Mouse (Mus musculus) layer of hippocampus, postnatal 14 days (tissue): ENCODE measurements around the gene Jph3. TPM values are rescaled to one million over a fixed set of nuclear protein-coding genes. Genes with fewer than 3 reads are reported as not detected.

Source experiments
- DNase-seq, 2 experiments: peaks; one replicate each; pipeline ENCODE4 v3.0.0; 2021 to 2022; ENCODE audit warnings: low spot score in 2 of 2, mixed read lengths in 1 of 2
- total RNA-seq, 2 experiments: library from RNA; stranded (reverse); gene quantifications; 2 replicates each; pipeline ENCODE4 v1.2.3; 2021

Gene Jph3
- total RNA-seq, 2 experiments from 2014 or later: 212 to 217 TPM

GRCm38 (mm10) chr8:121773876-121774275 is 44.5 kb downstream of the Jph3 start:
- no peak for DNase-seq

DNA sequence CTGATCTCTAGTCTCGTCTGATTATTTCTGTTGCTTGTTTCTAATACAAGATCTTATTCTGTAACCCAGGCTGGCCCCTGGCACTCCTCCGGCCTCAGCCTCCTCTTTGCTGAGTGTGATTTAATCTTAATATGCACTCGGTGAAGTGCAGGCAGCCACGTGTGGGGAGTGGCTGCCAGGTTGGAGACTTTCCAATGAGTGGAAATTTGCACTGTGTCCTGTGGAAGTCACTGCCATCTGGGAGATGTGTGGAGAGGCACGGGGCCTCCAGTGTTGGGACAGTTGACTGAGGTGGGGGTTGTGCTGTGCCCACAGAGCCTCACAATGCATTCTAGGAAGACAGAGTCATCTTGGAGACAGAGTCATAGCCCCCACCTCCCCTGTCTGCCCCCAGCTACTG is 53.1 kb downstream of the Jph3 start:
- no peak for DNase-seq

GRCm38 (mm10) chr8:121786542-121786941 is 57.1 kb downstream of the Jph3 start:
- DNase-seq: no peak

- DNase-seq: no peak
Measured at GRCm38 (mm10) chr8:121788786-121789185, 59.4 kb downstream of the Jph3 start.

GRCm38 (mm10) chr8:121792159-121792558 is 62.7 kb downstream of the Jph3 start:
- no peak for DNase-seq

DNA sequence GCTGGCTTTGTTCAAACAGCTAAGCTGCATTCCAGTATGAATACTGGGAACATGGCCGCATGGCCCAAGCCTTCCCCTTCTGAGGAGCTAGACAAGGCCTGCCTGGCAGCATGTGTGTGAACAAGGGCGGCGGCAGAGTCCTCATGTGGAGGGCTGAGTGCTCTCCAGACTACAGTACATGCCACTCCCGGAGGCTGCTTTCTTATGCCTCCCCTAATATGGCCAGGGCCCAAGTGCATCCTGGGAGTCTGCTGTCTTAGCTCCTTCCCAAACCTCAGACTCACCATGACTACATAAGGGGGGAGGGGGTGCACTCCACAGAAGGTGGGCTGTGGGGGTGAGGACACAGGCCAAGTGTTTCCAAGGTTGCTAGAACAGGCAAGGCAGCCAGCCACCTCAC is 63.2 kb downstream of the Jph3 start:
- no peak for DNase-seq

- no peak for DNase-seq
Measured at GRCm38 (mm10) chr8:121794151-121794550, 64.7 kb downstream of the Jph3 start.

GRCm38 (mm10) chr8:121795461-121795860 is 66.0 kb downstream of the Jph3 start:
- no peak for DNase-seq

DNA sequence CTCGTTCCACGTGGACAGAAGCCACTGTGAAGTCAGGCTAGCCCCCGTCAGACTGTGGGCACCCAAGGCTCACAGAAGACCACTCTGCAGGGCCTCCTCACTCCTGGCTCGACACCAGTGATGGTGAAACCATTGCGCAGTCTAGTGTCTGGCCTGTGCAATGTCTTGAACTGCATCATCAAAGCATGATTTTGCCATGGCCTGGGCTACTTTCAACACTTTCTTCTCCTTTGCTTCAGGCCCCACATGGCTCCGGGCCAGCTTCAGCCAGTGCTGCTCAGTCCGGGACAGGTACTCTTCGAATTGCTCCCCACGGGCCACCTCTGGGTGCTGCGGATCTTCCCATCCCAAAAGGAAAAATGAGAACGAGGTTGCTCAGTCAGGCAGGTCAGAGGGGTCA is 67.0 kb downstream of the Jph3 start:
- no peak for DNase-seq

- DNase-seq: no peak
Measured at GRCm38 (mm10) chr8:121798401-121798800, 69.0 kb downstream of the Jph3 start.

DNA sequence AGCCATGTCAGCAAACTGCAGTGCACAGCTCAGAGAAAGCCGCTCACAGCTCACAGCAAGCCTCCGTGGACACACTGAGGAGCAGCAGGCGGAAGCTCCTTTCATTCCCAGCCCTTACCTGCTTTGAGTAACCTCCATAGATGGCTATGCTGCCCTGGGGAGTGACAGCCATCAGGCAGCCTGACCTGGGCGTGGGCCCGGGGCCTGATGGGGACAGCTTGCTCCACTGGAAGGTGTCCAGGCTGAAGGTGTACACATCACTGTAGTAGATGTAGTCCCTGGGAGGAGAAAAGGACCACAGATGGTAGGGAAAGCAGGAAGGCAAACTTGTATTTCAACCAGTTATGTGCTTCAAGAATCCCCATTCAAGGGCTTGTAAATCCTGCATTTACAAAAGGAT is 75.4 kb downstream of the Jph3 start:
- DNase-seq: no peak

DNA sequence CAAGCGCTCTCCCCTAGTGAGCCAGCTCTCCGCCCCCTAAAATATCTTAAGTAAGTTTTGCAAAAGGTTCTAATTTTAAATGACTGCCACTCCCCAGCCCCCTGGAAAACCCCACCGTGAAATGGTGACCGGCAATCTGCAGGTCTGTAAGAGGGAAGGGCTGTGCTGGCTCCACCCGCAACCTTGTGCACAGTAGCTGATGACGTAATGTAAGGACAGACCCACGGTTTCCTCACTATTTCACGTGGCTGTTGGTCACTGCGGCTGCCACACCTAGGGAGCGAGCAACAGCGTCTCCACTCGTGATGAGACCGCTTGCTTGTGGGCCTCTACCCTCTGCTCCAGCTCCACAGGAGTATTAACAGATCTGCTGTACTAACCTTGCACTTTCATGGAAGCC is 76.7 kb downstream of the Jph3 start:
- DNase-seq: no peak

DNA sequence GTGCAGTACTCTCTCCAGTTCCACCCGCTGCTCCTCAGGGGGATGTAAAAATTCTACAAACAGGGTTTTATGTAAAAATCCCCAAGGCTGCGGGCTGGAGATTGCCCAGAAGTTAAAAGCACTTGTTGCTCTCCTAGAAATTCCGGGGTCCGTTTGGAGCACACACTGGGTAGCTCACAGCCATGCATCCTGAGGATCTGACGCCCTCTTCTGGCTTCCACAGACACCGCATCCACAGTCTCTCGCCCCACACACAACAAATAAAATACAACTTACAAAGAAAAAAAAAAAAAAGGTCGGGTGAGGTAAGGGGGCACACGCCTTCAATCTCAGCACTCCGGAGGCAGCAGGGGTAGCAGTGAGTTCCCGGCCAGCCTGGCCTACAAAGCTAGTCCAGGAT is 78.6 kb downstream of the Jph3 start:
- DNase-seq: no peak

DNA sequence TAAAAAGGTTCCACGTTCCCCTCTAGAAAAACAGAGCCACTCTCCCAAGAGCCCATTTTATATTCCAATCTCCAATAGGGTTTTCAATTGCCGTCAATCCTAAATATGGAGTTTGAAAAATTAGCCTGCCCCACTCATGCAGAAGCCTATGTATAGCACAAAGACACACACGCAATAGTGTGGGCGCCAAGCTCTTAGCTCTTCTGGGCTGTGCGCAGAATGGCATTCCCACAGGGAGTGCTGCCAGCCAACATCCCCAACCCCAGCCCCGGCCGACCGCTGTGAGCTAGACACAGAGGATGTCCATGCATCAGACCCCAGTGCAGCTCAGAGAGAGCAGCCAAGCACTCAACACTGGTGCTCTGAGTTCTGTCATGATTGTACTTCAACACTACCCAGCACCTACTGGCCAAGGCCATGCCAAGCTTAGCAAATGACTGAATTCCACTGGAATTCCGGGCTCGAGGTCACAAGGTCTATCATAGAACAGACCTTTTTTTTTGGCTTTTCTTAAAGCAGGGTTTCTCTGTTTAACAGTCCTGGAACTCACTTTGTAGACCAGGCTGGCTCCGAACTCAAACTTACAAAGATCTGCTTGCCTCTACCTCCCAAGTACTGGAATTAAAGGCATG is 80.2 kb downstream of the Jph3 start:
- no peak for DNase-seq

DNA sequence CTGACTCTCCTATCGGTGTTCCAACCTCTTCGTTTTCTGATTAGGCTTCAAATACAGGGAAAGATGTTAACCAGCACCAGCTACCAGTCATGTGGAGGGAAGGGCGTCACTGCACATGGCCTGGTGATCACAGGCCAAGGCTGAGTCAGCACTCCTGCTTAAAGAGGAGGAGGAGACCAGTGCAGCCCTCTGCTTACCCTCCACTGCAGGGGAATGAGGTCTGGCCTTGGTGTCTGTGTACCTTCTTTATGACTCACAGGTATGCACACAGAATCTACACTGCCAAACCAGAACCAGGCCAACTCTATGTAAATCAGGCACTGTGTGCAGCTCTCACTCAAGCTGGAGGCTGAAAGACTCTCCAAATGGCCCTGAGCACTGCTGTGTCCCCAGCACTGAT is 82.1 kb downstream of the Jph3 start:
- no peak for DNase-seq

DNA sequence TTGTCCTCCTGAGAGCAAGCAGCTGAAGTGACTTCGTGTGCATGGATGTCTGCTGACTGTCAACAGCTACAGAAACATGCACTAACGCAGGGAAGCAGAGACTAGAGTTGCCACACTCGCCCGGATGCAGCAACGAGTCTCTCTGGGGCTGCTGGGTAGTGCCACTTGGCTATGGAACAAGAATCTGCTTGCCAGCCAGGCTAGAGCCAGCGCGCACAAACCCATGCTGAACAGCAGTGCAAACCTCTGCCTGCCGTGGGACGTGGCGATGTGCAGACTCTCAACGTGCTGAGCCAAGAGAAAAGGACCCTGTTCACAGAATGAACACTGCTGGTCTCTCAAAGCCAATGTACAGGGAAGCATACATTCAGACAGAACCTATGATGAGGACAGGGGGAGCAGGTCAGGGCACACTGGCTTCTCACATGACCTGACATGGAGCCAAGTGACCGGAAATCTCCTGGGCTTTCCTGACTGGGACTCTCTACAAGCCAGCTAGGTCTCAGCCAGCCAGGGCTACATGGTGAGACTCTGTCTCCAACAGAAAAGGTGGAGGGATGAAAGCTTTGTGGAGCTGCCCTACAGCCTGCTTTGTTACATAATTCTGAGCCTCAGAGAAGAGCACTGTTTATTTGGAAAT is 82.6 kb downstream of the Jph3 start:
- DNase-seq: no peak

- no peak for DNase-seq
Measured at GRCm38 (mm10) chr8:121818226-121818625, 88.8 kb downstream of the Jph3 start.

DNA sequence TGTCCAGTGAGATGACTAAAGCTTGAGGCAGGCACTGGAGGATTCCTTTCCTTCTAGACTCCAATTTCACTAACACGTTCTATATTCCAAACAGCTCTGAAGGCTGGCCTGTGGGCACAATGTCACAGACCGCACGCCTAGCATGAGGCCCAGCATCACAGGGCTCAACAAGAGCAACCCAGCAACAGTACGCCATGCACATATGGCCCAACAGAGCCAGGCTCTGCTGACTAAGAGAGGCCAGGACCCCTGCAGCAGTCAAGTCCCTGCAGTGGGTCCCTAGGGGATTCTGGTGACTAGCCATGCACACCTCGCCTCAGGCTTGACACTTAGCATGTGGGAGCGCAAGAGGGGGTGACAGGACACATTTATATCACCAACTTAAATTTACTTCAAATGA is 91.4 kb downstream of the Jph3 start:
- DNase-seq: no peak

DNA sequence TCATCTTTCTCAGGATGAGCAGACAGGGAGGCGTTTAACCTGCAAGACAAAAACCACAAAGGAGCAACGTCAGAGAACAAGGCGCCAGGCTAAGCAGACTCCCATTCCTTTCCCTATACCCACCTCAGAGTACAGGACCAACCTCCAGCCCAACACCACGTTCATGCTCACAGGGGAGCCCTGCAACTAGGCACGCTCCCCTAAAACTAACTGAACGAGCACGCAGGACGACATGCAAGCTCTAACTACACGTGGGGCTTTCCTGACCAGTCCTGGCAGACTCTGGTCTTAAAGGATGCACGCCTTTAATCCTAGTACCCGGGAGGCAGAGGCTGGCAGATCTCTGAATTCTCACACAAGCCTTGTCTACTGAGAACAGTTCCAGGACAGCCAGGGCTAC is 91.9 kb downstream of the Jph3 start:
- no peak for DNase-seq

- no peak for DNase-seq
Measured at GRCm38 (mm10) chr8:121821770-121822169, 92.3 kb downstream of the Jph3 start.

- no peak for DNase-seq
Measured at GRCm38 (mm10) chr8:121827726-121828125, 98.3 kb downstream of the Jph3 start.

GRCm38 (mm10) chr8:121828376-121829023 is 99.1 kb downstream of the Jph3 start:
- DNase-seq: no peak
